Mouse (Mus musculus) embryonic facial prominence, embryonic 14.5 days (tissue): ENCODE data around the gene Pcnx3. TPM values are rescaled to one million over a fixed set of nuclear protein-coding genes. Genes with fewer than 3 reads are reported as not detected.

Experiments
- ATAC-seq: fragments of 200-750 bp; cut with Nextera tagmentation; 2 replicates; pipeline ENCODE4 v1.8.0; 2017; ENCODE audit warnings: low read depth, moderate number of reproducible peaks, moderate TSS enrichment
- DNase-seq: peaks from one replicate; pipeline ENCODE4 v3.0.0-alpha.2; 2015; ENCODE audit warnings: low spot score
- H3K27ac ChIP-seq: fragments of 300-500 bp; sonication (generic); replicated peaks from 2 replicates; pipeline ENCODE4 v1.5.1; 2014; ENCODE audit warnings: low read depth, mild to moderate bottlenecking, low read length, moderate library complexity
- H3K27me3 ChIP-seq: fragments of 300-500 bp; sonication (generic); replicated peaks from 2 replicates; pipeline ENCODE4 v1.6.1; 2014; ENCODE audit warnings: low read length; ENCODE audit not compliant: control insufficient read depth, insufficient read depth
- H3K36me3 ChIP-seq: fragments of 300-500 bp; sonication (generic); 2 replicates; pipeline ENCODE4 v1.6.1; 2014; ENCODE audit warnings: low read length, mixed read lengths; ENCODE audit not compliant: control insufficient read depth, insufficient read depth
- H3K4me1 ChIP-seq: fragments of 300-500 bp; sonication (generic); 2 replicates; pipeline ENCODE4 v1.6.1; 2014; ENCODE audit warnings: antibody characterized with exemption, low read length; ENCODE audit not compliant: control insufficient read depth, insufficient read depth
- H3K4me2 ChIP-seq: fragments of 300-500 bp; sonication (generic); 2 replicates; pipeline ENCODE4 v1.6.1; 2014; ENCODE audit warnings: low read depth, mild to moderate bottlenecking, low read length, moderate library complexity, mixed read lengths
- H3K4me3 ChIP-seq: fragments of 300-500 bp; sonication (generic); 2 replicates; pipeline ENCODE4 v1.5.1; 2014; ENCODE audit warnings: low read depth, mild to moderate bottlenecking, low read length
- H3K9ac ChIP-seq: fragments of 300-500 bp; sonication (generic); 2 replicates; pipeline ENCODE4 v1.6.1; 2014; ENCODE audit warnings: low read depth, mild to moderate bottlenecking, low read length, moderate library complexity, mixed read lengths
- H3K9me3 ChIP-seq: fragments of 300-500 bp; sonication (generic); 2 replicates; pipeline ENCODE4 v1.6.1; 2016; ENCODE audit warnings: low read length; ENCODE audit not compliant: control insufficient read depth
- WGBS: fragments of 180-500 bp; shearing (Covaris S2); extraction: QIAGEN DNeasy Blood & Tissue Kit; methylation state at CpG from one replicate; pipeline ENCODE4 v1.1.7; 2014; 5-methylcytosine and 5-hydroxymethylcytosine counted together
- polyA plus RNA-seq: library from polyadenylated mRNA; unstranded; fragments of >200 nt; fragmentation: Nextera tagmentation; extraction: Ambion mirVana; gene quantifications from 2 replicates; pipeline ENCODE4 v1.2.1, GENCODE M21; 2014

Gene Pcnx3
- polyA plus RNA-seq, 1 experiment from 2014 or later: 24.1 TPM

GRCm38 (mm10) chr19:5646731-5647330 is 41.9 kb downstream of the Pcnx3 start:
- Histone ChIP-seq H3K9ac (no peak overlapping the region), H3K4me3 (no peak overlapping the region), H3K27ac (no peak overlapping the region), H3K9me3 (no peaks in the 10 kb centered on the region), H3K4me2 (no peak overlapping the region), H3K27me3 (no peaks in the 10 kb centered on the region), H3K36me3 (peaks cover 78% of the 10 kb centered on the region), H3K4me1 (peaks cover 5% of the 10 kb centered on the region)
- WGBS: 93% methylated on average over 7 of the region's 8 CpGs
- ATAC-seq: no peak
- DNase-seq: no peak

DNA sequence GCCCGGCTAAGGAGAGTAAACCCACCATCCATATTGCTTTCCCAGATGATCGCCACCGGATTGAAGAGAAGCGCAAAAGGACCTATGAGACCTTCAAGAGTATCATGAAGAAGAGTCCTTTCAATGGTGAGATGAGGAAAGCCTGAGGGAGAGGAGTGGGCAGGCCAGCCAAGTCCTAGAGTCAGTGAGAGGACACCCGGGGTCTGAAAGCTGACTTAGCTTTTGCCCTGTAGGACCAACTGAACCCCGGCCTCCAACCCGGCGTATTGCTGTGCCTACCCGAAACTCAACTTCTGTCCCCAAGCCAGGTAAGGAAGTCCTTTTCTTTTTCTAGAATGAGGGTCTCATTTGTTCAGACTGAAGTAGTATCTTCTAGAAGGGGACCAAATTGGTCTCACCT is 43.4 kb downstream of the Pcnx3 start:
- Histone ChIP-seq H3K4me3 (no peak overlapping the region), H3K27me3 (no peaks in the 10 kb centered on the region), H3K36me3 (peaks cover 78% of the 10 kb centered on the region), H3K9ac (no peak overlapping the region), H3K9me3 (no peaks in the 10 kb centered on the region), H3K27ac (no peak overlapping the region), H3K4me1 (peaks cover 5% of the 10 kb centered on the region), H3K4me2 (no peak overlapping the region)
- WGBS: 93% methylated on average over 9 of the region's 9 CpGs
- DNase-seq (no peak), ATAC-seq (no peak)

- no peak overlapping the region for H3K4me3 ChIP-seq
- 94% methylated on average over 8 of the region's 8 CpGs for WGBS
- no peaks in the 10 kb centered on the region for H3K9me3 ChIP-seq
- H3K4me1 ChIP-seq: peaks cover 8% of the 10 kb centered on the region
- H3K9ac ChIP-seq: no peak overlapping the region
- ATAC-seq (no peak), DNase-seq (no peak)
- no peak overlapping the region for H3K4me2 ChIP-seq
- peaks cover 77% of the 10 kb centered on the region for H3K36me3 ChIP-seq
- no peak overlapping the region for H3K27ac ChIP-seq
- no peaks in the 10 kb centered on the region for H3K27me3 ChIP-seq
Observed at GRCm38 (mm10) chr19:5641641-5642040, 47.1 kb downstream of the Pcnx3 start.

DNA sequence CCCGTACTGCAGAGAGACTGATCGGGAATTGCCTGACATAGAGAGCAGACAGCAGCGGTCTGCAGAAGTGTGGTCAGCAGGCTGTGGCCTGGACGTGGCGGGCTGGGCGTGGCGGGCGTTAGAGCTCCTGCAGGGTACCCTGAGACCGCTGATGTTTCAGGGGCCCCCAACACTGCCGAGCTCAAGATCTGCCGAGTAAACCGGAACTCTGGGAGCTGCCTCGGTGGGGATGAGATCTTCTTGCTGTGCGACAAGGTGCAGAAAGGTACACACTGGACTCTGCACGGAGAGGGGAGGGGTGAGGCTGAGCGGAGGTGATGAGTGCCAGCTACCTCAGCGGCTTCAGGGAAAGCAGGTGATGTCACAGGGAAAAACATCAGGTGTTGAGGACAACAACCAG is 47.7 kb downstream of the Pcnx3 start:
- H3K9me3 ChIP-seq: no peaks in the 10 kb centered on the region
- peaks cover 73% of the 10 kb centered on the region for H3K36me3 ChIP-seq
- no peaks in the 10 kb centered on the region for H3K27me3 ChIP-seq
- 93% methylated on average over 17 of the region's 17 CpGs for WGBS
- H3K4me2 ChIP-seq: no peak overlapping the region
- H3K9ac ChIP-seq: no peak overlapping the region
- H3K4me3 ChIP-seq: no peak overlapping the region
- H3K27ac ChIP-seq: no peak overlapping the region
- ATAC-seq (no peak), DNase-seq (no peak)
- H3K4me1 ChIP-seq: peaks cover 12% of the 10 kb centered on the region

DNA sequence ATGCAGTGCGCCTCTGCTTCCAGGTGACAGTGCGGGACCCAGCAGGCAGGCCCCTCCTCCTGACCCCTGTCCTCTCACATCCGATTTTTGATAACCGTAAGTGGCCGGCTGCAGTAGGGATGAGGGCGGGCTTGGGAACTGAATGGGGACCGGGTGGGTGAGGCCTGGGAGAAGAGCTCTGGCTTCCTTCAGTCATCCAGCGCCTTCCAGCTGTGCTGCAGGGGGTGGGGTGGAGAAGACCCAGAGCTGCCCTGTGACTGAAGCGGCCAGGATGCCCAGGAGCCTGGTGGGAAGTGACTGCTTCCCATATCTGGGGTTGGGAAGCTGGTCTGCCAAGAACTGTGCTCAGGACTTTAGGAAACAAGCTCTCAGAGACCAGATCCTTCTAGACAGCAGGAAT is 48.4 kb downstream of the Pcnx3 start:
- Histone ChIP-seq H3K27me3 (no peaks in the 10 kb centered on the region), H3K36me3 (peaks cover 66% of the 10 kb centered on the region), H3K27ac (no peak overlapping the region), H3K4me1 (peaks cover 12% of the 10 kb centered on the region), H3K9ac (no peak overlapping the region), H3K9me3 (no peaks in the 10 kb centered on the region), H3K4me3 (no peak overlapping the region), H3K4me2 (no peak overlapping the region)
- WGBS: 72% methylated on average over 9 of the region's 9 CpGs
- DNase-seq: no peak
- no peak for ATAC-seq

GRCm38 (mm10) chr19:5638416-5639005 is 50.2 kb downstream of the Pcnx3 start:
- peaks cover 12% of the 10 kb centered on the region for H3K4me1 ChIP-seq
- H3K4me3 ChIP-seq: peak overlapping the region; percentile 85
- no peak for ATAC-seq
- peak overlapping the region; percentile 88; the same call in 1 of the 2 replicates for H3K27ac ChIP-seq
- H3K27me3 ChIP-seq: no peaks in the 10 kb centered on the region
- peak overlapping the region; percentile 87 for H3K9ac ChIP-seq
- 89% methylated on average over 18 of the region's 18 CpGs for WGBS
- no peak for DNase-seq
- H3K4me2 ChIP-seq: peak overlapping the region; percentile 92
- peaks cover 48% of the 10 kb centered on the region for H3K36me3 ChIP-seq
- no peaks in the 10 kb centered on the region for H3K9me3 ChIP-seq

DNA sequence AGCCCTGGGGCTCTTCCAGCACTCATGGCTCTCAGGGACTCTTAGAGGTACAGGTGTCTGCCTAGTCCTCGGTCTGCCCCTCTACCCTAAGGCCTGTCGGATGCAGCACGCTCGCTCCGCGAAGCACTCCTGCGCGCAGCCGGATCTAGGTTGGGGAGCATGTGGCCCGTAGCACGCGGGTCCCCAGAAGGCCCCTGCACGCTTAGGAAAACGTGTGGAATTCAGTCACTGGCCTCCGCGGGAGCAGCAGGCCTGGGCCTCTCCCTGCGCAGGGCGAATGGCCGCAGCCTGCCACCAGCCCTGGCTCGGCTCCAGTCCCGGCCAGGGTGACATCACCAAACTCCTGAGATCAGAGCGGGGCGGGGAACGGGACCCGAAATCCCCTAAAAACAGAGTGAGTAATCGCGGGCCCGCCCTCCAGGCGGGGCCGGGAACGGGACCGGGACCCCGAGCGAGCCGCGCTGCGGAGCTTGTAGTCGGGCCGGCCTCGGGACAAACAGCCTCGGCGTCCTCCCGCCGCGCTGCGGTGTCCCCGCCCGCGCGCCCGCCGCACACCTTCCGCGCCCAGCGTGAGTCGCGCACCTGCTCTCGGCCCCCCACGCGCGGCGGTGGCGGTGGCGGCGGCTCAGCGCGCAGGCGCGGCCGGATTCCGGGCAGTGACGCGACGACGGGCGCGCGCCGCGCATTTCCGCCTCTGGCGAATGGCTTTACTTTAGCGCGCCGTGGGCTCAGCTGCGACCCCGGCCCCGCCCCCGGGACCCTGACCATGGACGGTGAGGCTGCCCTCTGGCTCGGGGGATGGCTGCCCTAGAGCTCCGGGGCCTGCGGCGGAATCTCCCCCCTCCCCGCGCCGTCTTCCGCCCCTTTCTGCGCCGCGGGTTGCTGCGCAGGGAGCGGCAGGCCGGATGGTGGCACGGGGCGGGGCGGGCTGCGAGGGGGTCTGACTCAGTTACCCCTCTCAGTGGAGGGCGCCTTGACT is 51.4 kb downstream of the Pcnx3 start, which contains the start of gene Rela:
Rela (plus strand) TSS at position 415 of the 979 bp plus-strand sequence.
- H3K4me1 ChIP-seq: peaks cover 12% of the 10 kb centered on the region
- no peaks in the 10 kb centered on the region for H3K9me3 ChIP-seq
- 2% methylated on average over 44 of the region's 109 CpGs for WGBS
- peak within 1 kb of the TSS; percentile 88 for H3K27ac ChIP-seq
- H3K9ac ChIP-seq: peak within 1 kb of the TSS; percentile 87
- H3K36me3 ChIP-seq: peaks cover 36% of the 10 kb centered on the region
- H3K27me3 ChIP-seq: no peaks in the 10 kb centered on the region
- DNase-seq (peak; percentile 91), ATAC-seq (peak; percentile 88)
- peak within 1 kb of the TSS; percentile 85 for H3K4me3 ChIP-seq
- H3K4me2 ChIP-seq: peak within 1 kb of the TSS; percentile 92

GRCm38 (mm10) chr19:5636571-5637041 is 52.1 kb downstream of the Pcnx3 start:
- peak overlapping the region; percentile 87 for H3K9ac ChIP-seq

More at GRCm38 (mm10) chr19:5636571-5637041, 52.1 kb downstream of the Pcnx3 start:
- Histone ChIP-seq H3K36me3 (peaks cover 29% of the 10 kb centered on the region), H3K27ac (peak overlapping the region; percentile 88), H3K4me2 (peak overlapping the region; percentile 92), H3K4me3 (peak overlapping the region; percentile 85), H3K27me3 (no peaks in the 10 kb centered on the region), H3K9me3 (no peaks in the 10 kb centered on the region), H3K4me1 (peaks cover 12% of the 10 kb centered on the region)
- DNase-seq (peak; percentile 22), ATAC-seq (no peak)
- 36% methylated on average over 12 of the region's 12 CpGs for WGBS
